Mouse (Mus musculus) G1E-ER4 (cell line): ENCODE measurements at regions not wholly inside any gene's neighbourhood (a gene's known extent, or its start where the extent isn't known, plus 50 kb on each side); places are given as distances from the start of the nearest gene placed in this dataset.
A peak's percentile ranks its signal among the peaks of the same experiment; 100 is the strongest.

Experiments
- GATA1 ChIP-seq: IDR thresholded peaks from one replicate; pipeline ENCODE4 v1.8.0; 2012; ENCODE audit warnings: low read length, inconsistent platforms

DNA sequence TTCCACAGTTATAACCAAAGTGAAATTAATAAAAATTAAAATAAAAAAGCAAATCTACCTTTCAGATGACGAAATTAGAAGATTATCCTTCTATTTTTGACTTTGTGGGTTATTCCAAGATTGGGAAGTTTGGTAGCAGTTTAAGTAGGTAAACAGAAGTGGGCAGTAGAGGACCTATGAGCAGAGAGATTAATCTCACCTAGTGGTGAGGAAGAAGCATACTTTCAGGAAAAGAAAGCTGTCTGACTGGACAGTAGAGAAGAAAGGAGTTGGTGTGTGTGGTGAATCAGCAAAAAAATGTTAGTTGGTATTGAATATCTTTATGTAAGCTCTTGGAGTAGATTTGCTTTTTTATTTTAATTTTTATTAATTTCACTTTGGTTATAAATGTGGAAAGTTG is 194.4 kb upstream of the Kit start:
- no peak for TF ChIP-seq GATA1

DNA sequence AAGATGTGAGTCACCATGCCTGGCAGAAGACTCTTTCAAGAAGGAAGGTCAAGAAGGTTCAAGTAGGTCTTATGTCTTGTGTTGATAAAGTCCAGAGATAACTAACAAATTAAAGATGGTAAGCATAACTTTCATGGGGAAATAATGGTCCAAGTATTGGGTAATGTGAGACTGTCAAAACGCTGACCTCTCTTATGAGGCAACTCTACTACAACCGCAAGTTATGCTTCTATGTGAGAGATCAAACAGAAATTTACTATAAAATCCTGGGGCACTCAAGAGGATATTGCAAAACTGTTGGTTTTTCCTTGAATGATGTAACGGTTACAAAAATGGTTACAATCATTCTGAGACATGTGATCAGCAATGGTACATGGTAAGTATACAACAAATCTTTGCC is 192.6 kb upstream of the Kit start:
- no peak for TF ChIP-seq GATA1

DNA sequence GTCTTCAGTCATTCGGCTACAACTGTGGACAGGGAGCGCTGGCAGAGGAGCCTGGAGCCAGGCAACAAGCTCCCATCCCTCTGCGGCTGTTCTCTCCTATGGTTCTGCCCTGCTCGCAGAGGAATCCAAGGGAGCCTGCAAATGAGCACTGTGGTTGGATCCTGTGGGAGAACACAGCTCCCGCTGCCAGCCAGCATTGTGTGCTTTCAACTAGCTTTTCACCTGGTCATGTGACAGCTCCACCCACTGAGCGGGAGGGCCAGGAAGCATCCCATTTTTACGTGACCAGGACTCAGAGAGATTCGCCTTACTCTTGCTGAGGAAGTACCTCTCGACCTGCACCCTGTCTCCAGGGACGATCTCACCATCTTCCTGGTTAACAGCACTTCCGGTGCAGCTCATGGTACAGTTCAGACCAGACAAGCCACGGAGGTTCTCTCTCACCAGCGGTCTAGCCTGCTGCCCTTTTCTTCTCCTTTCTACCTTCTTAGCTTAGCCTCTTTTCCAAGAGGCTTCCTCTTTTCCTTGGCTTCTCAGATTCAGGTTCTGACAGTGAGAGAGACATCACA is 186.7 kb upstream of the Kit start:
- no peak for TF ChIP-seq GATA1

DNA sequence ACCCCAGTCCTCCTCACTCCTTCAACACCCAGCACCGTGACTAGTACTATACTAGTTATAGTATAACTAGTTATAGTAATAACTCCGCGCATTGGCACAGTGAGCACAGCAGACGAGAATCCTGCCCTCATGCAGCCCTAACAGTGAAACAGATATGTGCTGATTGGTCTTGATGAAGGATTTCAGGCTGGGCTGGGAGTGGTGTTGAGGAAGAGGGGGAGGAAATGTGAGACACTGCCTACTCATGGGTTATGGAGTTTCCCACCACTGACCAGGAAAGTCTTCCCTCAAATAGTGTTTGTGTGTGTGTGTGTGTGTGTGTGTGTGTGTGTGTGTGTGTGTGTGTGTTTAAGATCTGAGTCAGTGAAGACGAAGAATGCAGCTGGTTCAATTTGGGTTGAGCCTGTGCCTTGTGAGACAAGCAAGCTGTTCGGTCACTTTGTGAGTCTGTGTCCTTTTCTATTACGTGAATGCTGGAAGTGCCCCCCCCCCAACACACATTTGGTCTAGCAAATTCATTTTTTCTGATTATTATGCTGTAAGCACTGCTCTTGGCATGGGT is 185.9 kb upstream of the Kit start:
- TF ChIP-seq GATA1 = no peak

DNA sequence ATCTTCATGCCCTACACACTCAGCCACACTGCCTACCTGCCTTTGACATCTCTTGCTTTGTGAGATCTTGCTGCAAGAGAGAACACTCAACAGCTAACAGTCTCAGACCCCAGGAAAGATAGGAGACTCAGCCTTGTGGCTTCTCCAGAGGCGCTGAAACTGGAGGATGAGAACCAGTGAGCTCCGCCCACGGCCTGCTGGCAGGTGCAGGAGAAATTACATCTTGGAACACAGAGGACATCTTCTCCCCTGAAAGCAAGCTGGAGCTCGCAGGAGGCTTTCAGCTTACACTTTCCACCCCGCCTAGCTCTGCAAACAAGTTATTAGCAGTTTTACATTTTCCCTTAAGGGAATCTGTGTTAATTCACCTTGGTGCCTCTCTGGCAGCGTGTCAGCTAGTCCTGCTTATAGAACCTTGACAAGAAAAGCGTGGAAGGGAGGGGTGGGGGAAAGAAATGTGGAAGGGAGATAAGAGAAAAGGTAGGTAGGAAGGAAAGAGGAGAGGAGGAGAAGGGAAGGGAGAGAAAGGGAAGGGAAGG is 185.2 kb upstream of the Kit start:
- TF ChIP-seq GATA1 = no peak

DNA sequence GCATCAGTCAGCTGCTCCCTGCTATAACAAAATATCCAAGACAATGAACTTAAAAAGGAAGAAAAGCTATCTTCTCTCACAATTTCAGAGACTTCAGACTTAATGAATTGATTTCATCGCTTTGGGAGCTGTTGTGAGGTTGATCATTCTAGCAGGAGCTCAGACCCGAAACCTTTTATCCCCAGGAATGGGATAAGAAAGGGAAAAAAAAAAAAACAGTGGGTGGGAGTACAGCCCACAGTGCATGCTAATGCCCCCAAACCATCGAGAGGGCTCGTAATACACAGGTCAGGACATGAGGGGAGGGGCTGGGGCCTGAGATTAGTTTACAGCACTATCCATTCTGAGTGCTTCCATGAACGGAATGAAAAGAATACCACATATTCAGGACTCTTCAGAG is 175.9 kb upstream of the Kit start:
- TF ChIP-seq GATA1 = no peak

DNA sequence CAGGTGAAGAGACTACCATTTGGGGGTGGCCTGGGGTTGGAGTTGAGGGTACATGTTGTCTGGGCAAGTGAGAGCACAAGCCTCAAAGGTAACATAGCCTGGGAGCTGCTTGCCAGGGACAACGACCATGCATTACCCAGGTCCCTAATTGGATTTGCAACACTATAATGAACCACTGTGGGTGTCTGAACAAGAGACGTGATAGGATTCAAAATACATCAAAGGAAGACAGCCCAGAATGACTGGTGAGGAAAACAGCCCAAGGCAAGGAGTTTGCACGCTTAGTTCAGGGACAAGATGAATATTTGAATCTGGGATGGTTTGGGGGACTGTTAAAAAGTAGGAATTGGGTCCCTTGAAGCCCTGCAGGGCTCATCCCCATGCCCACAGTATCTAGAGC is 173.0 kb upstream of the Kit start:
- TF ChIP-seq GATA1 = no peak

DNA sequence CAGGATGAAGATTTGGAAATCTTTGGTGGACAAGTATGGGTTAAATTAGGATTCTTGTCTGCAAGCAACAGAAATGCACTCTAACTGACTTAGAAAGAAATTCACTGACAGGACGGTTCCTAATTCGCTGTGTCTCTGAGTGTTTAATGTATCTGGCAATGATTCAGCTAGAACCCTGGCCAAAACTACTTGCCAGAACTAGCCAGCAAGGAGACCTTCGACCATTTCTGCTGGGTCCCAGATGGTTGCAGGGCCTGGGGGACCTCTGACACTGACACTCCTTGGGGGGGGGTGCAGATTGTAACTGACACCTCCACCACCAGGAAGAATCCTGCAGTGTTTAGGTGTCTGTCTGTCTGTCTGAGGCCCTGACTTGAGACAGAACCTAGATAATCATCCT is 172.1 kb upstream of the Kit start:
- TF ChIP-seq GATA1 = no peak

DNA sequence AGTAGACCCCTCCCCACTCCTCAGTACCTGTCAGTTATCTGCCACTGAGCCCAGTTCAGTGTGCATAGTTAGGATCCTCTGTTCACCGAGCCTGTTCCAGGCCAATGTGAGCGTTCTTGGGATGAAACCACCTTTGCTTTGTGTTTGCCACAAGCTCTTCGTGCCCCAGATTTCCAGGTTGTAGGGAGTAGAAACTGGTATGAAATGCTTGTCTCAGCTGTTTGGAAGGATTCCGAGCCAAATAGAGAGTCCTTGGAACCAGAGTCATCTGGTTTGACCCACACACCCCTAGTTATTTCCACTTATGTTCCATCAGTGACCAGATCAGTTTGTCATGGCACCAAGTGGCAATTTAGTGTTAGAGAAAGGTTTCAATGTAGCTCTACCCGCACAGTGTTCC is 171.2 kb upstream of the Kit start:
- TF ChIP-seq GATA1 = no peak

DNA sequence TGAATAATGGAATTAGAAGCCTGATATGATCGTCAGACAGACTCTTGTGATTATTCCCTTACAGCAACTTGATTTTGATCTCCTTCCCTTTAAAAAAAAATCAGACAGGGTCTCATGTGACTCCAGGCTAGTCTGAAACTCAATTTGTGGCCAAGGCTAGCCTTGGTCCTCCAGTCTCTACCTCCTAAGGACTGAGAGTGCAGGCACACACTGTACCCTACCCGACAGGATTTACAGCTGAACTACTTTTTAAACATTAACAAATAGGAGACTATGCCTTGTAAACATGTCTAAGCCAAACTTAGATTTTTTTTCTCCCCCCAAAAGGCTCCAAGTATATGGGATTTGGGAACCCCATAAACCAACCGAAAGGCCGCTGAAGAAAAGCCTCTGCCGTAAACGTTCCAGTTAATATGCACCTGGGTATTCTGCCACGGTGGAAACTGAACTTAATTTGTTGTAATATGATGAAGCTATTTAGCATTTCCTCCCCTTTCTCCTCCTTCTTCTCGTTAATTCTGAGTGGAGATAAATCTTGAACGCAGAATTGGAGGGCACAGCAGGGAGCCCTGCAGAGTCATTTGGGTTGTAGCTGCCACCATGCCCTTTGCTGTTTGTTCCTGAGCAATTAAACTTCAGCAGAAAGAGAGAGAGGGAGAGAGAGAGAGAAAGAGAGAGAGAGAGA is 170.0 kb upstream of the Kit start:
- TF ChIP-seq GATA1 = no peak

DNA sequence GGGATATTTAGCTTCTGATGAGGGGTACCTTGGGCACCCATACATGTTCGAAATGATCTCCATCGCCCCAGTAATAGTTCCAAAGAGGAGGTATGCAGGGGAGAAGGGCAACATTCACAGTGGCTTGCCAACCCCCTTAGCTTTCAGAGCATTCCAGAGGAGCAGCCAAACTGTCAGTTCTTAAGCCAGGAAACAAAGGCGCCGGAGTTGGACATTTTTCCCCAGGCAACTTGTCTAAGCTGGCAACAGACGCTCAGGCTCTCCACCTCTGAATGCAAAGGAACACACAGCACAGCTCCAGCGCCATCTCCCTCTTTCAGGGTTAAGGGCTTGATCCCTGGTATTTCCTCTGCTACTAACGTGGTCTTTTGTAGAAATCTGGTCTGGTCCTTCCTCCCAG is 169.2 kb upstream of the Kit start:
- TF ChIP-seq GATA1 = no peak

DNA sequence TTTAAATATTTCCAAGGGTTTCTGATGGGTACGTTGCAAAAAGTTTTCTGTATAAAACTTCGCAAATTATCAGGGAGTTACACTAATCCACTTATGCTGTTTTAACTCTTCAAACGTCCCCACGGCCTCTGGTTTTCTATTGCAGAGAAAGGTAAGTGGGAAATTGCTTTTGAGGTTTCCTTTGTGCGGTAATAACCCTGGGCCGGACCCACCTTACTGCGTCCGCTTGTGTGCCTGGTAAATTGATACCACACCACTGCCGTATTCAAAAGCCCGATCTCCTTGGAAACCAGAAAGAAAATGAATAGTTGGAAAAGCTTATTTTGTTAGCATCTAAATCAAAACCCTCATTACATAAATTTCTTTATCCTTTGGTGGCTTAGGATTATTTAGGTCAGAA is 167.0 kb upstream of the Kit start:
- no peak for TF ChIP-seq GATA1

DNA sequence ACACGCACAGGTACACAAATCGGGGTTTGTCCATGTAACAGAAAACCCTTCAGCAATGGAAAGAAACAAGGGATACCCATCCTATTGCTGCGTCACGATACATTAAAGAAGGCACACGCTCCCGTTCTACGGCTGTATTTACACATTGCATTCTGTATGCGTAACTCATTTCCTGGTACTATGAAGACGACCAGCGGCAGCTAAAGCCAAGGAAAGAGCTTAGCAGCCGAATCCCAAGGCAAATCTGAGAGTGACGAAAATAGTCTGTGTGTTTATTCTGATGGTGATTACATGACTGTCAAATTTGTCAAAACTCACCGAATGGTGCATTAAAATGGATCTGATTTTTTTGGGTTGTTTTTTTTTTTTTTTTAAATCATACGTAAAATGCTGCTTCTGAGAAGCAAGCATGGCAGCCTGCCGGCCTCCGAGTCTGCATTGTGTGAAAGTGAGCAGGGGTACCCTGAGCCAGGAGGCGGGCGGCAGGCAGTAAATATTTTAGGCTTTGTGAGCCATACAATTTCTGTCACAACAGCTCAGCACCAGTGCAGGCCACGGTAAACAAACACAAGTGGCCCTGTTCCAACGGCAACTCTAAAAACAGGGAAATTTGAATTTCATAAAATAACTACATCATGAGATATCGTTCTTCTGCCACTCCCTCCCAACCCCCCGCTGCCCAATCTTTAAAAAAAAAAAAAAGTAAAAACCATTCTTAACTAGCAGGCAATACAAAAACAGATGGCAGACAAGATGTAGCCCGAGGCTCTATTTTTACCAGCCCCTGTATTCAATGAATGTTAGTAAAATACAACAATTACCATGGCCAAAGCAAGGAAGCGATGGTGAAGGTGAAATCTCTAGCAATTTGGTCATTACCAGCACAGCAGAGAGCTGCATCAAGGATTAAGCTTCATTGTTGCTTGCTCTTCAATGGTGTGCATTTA is 164.2 kb upstream of the Kit start:
- no peak for TF ChIP-seq GATA1

DNA sequence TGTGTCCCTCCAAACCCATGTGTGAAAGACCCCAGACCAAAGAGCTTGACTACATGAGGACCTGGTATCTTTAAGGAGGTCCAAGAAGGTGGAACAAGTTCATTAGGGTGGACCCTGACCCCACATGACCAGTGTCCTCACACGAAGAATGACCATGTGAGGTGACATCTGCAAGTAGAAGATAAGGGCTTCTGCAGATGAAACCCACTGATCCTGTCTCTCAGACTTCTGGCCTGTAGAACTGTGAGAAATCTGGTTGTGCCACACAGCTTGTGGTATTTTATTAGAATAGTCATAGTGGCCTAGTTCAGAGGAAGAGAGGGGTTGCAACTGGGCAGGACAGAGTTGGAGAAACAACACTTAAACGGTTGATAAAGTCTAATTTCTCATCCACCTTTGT is 141.8 kb upstream of the Kit start:
- peak; percentile 35 for TF ChIP-seq GATA1

DNA sequence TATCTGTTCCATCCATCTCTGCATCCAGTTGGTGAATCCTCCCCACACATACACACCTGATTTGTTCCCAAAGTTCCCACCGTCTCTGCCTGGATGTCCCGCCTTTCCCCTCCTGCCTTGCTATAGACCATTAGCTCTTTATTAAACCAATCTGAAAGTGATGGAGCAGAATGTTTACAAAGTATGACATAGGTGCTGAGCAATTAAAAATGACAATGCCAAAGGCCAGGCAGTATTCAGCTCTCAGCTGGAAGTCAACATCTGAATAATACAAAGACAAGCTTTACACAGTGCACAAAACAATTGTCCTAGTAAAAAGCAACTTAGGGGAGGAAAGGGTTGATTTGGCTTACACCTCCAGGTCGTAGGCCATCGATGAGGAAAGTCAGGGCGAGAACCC is 136.8 kb upstream of the Kit start:
- no peak for TF ChIP-seq GATA1

DNA sequence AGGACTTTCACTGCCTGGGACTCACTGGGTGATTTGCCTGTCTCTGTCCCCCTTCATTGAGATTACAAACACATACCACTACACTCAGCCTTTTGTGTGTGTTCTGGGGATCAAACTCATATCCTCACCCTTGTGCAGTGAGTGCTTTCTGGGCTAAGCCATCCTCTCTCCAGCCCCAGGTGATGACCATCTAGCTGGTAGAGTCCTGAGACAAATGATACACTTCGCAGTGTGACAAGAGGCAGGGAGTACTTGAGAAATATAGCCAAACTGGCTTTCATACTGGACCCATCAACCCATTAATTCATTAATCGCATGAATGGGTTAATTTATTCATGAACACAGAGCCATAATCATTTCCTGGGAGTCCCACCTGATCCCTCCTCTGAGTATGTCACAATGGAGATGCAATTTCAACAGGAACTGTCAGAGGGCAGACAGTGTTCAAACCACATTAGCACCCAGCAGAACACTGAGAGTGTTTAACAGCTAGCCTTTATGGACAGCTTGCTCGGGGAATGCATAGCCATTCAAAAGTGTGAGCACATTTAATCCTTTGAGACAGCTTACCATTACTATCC is 130.6 kb upstream of the Kit start:
- TF ChIP-seq GATA1 = no peak

DNA sequence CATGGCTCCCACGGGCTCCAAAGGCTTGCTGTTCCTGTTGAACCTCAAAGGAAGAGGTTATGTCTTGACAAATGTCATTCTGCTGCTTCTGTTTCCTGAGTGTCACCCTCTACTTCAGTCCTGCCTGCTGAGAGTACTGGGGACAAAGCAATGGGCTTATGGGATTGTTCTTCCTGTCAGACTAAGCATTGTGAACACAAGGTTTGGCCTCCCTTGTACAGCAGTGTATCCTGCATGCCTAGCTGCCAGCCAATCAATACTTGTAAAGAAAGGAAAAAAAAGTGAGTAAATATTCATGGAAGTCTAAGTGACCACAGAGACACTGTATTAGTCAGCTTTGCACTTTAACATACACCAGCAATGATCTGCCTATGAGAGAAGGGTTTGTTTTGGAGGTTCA is 128.3 kb upstream of the Kit start:
- no peak for TF ChIP-seq GATA1
